Mouse (Mus musculus): ENCODE measurements around the gene Ttc32. TPM values are rescaled to one million over a fixed set of nuclear protein-coding genes. Genes with fewer than 3 reads are reported as not detected.
A peak's percentile ranks its signal among the peaks of the same experiment; 100 is the strongest.

Ttc32 gene
- total and polyA plus RNA-seq, 2 experiments from 2014 or later: 8.1 to 8.8 TPM

GRCm38 (mm10) chr12:9052075-9052829 lies 22.5 kb downstream of the Ttc32 start:
- WGBS: 62% methylated on average over 8 of the region's 8 CpGs
- Histone ChIP-seq H3K9ac (replicated peaks; ENCODE audit: low read length) (no peak overlapping the region), H3K9me3 (ENCODE audit: low read length) (no peaks in the 10 kb centered on the region), H3K36me3 (ENCODE audit: insufficient read depth, low read length) (no peaks in the 10 kb centered on the region), H3K4me1 (ENCODE audit: insufficient read depth, low read length) (no peaks in the 10 kb centered on the region), H3K27me3 (ENCODE audit: insufficient read depth, low read length) (no peaks in the 10 kb centered on the region), H3K4me3 (ENCODE audit: low read length) (no peak overlapping the region), H3K27ac (no peak overlapping the region), H3K4me2 (ENCODE audit: low read depth, low read length) (no peak overlapping the region)
- DNase-seq (ENCODE audit: low spot score): peak; percentile 89
- peak; percentile 89 for ATAC-seq
- peak; percentile 100 for TF ChIP-seq CTCF (IDR thresholded peaks at IDR 0.05; ENCODE audit: low read depth)

- 62% methylated on average over 7 of the region's 7 CpGs for WGBS
- no peak for DNase-seq (ENCODE audit: low spot score)
- no peaks in the 10 kb centered on the region for H3K9me3 ChIP-seq (ENCODE audit: low read length)
- H3K27me3 ChIP-seq (ENCODE audit: insufficient read depth, low read length): no peaks in the 10 kb centered on the region
- H3K36me3 ChIP-seq (ENCODE audit: insufficient read depth, low read length): no peaks in the 10 kb centered on the region
- no peak for ATAC-seq
- H3K9ac ChIP-seq (replicated peaks; ENCODE audit: low read length): no peak overlapping the region
- H3K4me2 ChIP-seq (ENCODE audit: low read depth, low read length): no peak overlapping the region
- H3K27ac ChIP-seq: no peak overlapping the region
- H3K4me1 ChIP-seq (ENCODE audit: insufficient read depth, low read length): no peaks in the 10 kb centered on the region
- no peak for TF ChIP-seq CTCF (IDR thresholded peaks at IDR 0.05; ENCODE audit: low read depth)
- H3K4me3 ChIP-seq (ENCODE audit: low read length): no peak overlapping the region
These were observed 23.5 kb downstream of the Ttc32 start for GRCm38 (mm10) chr12:9053345-9053744.

GRCm38 (mm10) chr12:9054012-9054411 lies 24.2 kb downstream of the Ttc32 start:
- H3K4me2 ChIP-seq (ENCODE audit: low read depth, low read length): no peak overlapping the region
- no peak for DNase-seq (ENCODE audit: low spot score)
- 62% methylated on average over 2 of the region's 2 CpGs for WGBS

GRCm38 (mm10) chr12:9055269-9055668 lies 25.5 kb downstream of the Ttc32 start:
- no peak for TF ChIP-seq CTCF (IDR thresholded peaks at IDR 0.05; ENCODE audit: low read depth)
- Histone ChIP-seq H3K9me3 (ENCODE audit: low read length) (no peaks in the 10 kb centered on the region), H3K27ac (no peak overlapping the region), H3K36me3 (ENCODE audit: insufficient read depth, low read length) (no peaks in the 10 kb centered on the region), H3K4me1 (ENCODE audit: insufficient read depth, low read length) (no peaks in the 10 kb centered on the region), H3K27me3 (ENCODE audit: insufficient read depth, low read length) (no peaks in the 10 kb centered on the region), H3K9ac (replicated peaks; ENCODE audit: low read length) (no peak overlapping the region), H3K4me3 (ENCODE audit: low read length) (no peak overlapping the region), H3K4me2 (ENCODE audit: low read depth, low read length) (no peak overlapping the region)
- DNase-seq (ENCODE audit: low spot score): no peak
- ATAC-seq: no peak
- 74% methylated on average over 11 of the region's 11 CpGs for WGBS

More at GRCm38 (mm10) chr12:9054012-9054411, 24.2 kb downstream of the Ttc32 start:
- Histone ChIP-seq H3K27ac (no peak overlapping the region), H3K36me3 (ENCODE audit: insufficient read depth, low read length) (no peaks in the 10 kb centered on the region), H3K9me3 (ENCODE audit: low read length) (no peaks in the 10 kb centered on the region), H3K4me3 (ENCODE audit: low read length) (no peak overlapping the region), H3K27me3 (ENCODE audit: insufficient read depth, low read length) (no peaks in the 10 kb centered on the region), H3K9ac (replicated peaks; ENCODE audit: low read length) (no peak overlapping the region), H3K4me1 (ENCODE audit: insufficient read depth, low read length) (no peaks in the 10 kb centered on the region)
- no peak for ATAC-seq
- no peak for TF ChIP-seq CTCF (IDR thresholded peaks at IDR 0.05; ENCODE audit: low read depth)

GRCm38 (mm10) chr12:9059502-9059901 lies 29.7 kb downstream of the Ttc32 start:
- 77% methylated on average over 3 of the region's 3 CpGs for WGBS
- Histone ChIP-seq H3K4me2 (ENCODE audit: low read depth, low read length) (no peak overlapping the region), H3K36me3 (ENCODE audit: insufficient read depth, low read length) (no peaks in the 10 kb centered on the region), H3K9me3 (ENCODE audit: low read length) (no peaks in the 10 kb centered on the region), H3K9ac (replicated peaks; ENCODE audit: low read length) (no peak overlapping the region), H3K27me3 (ENCODE audit: insufficient read depth, low read length) (no peaks in the 10 kb centered on the region), H3K27ac (no peak overlapping the region), H3K4me1 (ENCODE audit: insufficient read depth, low read length) (no peaks in the 10 kb centered on the region), H3K4me3 (ENCODE audit: low read length) (no peak overlapping the region)
- DNase-seq (ENCODE audit: low spot score): no peak
- TF ChIP-seq CTCF (IDR thresholded peaks at IDR 0.05; ENCODE audit: low read depth): no peak
- no peak for ATAC-seq

GRCm38 (mm10) chr12:9059965-9060364 lies 30.2 kb downstream of the Ttc32 start:
- Histone ChIP-seq H3K4me1 (ENCODE audit: insufficient read depth, low read length) (no peaks in the 10 kb centered on the region), H3K27me3 (ENCODE audit: insufficient read depth, low read length) (no peaks in the 10 kb centered on the region), H3K27ac (no peak overlapping the region), H3K36me3 (ENCODE audit: insufficient read depth, low read length) (no peaks in the 10 kb centered on the region), H3K9me3 (ENCODE audit: low read length) (no peaks in the 10 kb centered on the region), H3K4me3 (ENCODE audit: low read length) (no peak overlapping the region), H3K9ac (replicated peaks; ENCODE audit: low read length) (no peak overlapping the region), H3K4me2 (ENCODE audit: low read depth, low read length) (no peak overlapping the region)
- no peak for DNase-seq (ENCODE audit: low spot score)
- WGBS: 93% methylated on average over 9 of the region's 9 CpGs
- no peak for TF ChIP-seq CTCF (IDR thresholded peaks at IDR 0.05; ENCODE audit: low read depth)
- ATAC-seq: no peak

- Histone ChIP-seq H3K4me1 (ENCODE audit: insufficient read depth, low read length) (no peaks in the 10 kb centered on the region), H3K9ac (replicated peaks; ENCODE audit: low read length) (no peak overlapping the region), H3K27me3 (ENCODE audit: insufficient read depth, low read length) (no peaks in the 10 kb centered on the region), H3K9me3 (ENCODE audit: low read length) (no peaks in the 10 kb centered on the region), H3K27ac (no peak overlapping the region), H3K4me2 (ENCODE audit: low read depth, low read length) (no peak overlapping the region), H3K4me3 (ENCODE audit: low read length) (no peak overlapping the region), H3K36me3 (ENCODE audit: insufficient read depth, low read length) (no peaks in the 10 kb centered on the region)
- no peak for DNase-seq (ENCODE audit: low spot score)
- 74% methylated on average over 6 of the region's 6 CpGs for WGBS
- no peak for TF ChIP-seq CTCF (IDR thresholded peaks at IDR 0.05; ENCODE audit: low read depth)
- no peak for ATAC-seq
These were observed 33.8 kb downstream of the Ttc32 start for GRCm38 (mm10) chr12:9063611-9064010.
